Mouse (Mus musculus) thymus, adult 18-20 months (tissue): ENCODE measurements around the gene Car1.
"Not testable (repeated sequence)": the region's sequence is repeated elsewhere in the genome, so short reads cannot be mapped to it uniquely, and the experiment has no call there.

Experiments
- DNase-seq, 2 experiments: peaks; one replicate each; pipeline ENCODE4 v3.0.0; 2022; ENCODE audit warnings: mixed read lengths in 2 of 2

Car1 gene

GRCm38 (mm10) chr3:14782365-14782764 is 25.8 kb downstream of the Car1 start:
- DNase-seq, result not testable (repeated sequence)

DNA sequence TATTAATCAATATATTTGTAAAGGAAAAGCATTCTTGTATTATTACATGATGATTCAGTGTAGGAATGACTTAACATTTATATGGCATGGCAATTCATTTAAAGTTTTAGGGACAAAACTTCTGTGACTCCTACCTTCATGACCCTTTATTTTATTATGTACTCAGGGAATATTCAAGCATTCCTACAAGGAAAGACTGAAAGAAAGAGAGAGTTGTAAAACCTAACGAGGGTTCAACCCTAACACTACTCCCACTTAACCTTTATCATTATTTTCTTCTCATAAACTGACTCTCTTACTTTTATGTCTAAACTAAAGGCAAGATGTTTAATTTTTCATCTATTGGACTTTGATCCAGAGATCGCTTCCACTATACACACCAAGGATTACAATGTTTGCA is 28.0 kb downstream of the Car1 start:
- DNase-seq, result no peak

DNA sequence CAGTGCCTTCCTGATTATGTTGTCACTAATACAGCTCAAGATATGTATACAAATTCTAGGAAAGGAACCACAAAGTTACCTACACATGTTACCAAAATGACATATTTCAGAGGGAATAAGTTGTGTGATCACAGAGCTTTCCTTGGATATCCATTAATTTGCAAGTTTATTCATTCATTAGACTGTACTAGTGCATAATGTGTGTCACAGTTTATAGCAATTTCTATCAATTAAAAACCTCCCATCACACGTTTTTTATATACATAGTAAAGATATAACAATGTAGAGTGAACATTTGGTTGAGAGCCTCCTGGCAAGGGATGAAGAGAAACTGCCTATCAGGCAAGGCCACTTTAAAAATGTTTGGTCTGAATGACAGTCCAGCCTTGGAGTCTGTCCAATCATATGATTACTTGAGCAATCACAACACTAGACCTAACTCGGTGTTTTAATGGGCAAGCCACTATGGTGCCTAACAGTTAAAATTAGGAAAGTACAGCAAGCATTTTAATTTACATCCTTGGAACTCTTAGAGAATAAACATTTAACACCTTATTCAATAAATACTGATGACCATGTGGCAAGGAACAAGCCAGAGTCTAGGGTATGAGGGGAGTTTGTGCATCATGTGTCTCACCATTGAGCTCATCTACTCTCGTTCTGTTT is 31.5 kb downstream of the Car1 start:
- not testable (repeated sequence) for DNase-seq

- DNase-seq, result not testable (repeated sequence)
These were observed 33.6 kb downstream of the Car1 start for GRCm38 (mm10) chr3:14774539-14774938.

DNA sequence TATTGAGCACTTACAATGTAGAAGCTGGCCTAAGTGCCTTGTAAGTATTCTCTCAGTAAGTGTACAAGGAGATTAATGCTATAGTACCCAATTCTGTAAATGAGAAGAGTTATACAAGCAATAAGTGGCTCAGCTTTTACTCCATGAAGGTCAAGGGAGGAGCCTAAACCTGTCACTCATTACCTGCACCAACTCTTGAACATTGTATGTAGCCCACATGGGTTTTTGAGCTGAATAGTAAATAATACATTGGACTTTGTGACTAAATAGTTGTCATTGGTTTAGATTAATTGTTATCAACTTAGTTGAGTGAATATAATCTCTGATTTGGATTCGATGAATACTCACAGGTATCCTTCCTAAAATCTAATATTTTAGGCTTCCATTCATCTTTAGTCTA is 35.7 kb downstream of the Car1 start:
- not testable (repeated sequence) for DNase-seq

- no peak for DNase-seq
These were observed 43.2 kb downstream of the Car1 start for GRCm38 (mm10) chr3:14764755-14765566.

- DNase-seq, result no peak
These were observed 52.5 kb downstream of the Car1 start for GRCm38 (mm10) chr3:14755716-14756115.

GRCm38 (mm10) chr3:14746041-14746440 is 62.1 kb downstream of the Car1 start:
- no peak for DNase-seq

DNA sequence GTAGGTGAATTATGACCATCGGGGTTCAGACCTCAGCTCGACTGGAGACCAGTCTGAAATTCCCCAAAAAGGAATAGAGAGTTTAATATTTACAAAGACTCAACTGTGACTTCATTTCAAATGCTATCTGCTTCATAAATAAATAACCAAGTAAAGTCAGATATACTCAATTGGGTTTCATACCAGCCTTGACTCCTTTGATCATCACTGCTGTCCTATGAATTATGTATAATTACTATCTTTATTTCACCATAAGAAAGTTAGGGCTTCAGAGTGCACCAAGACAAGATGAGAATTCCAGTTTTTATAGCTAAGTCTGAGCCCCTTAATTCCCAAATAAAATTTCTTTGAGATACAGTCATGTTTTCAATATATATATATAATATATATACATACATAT is 69.9 kb downstream of the Car1 start:
- DNase-seq, result no peak

GRCm38 (mm10) chr3:14727496-14727895 is 80.7 kb downstream of the Car1 start:
- DNase-seq, result not testable (repeated sequence)

DNA sequence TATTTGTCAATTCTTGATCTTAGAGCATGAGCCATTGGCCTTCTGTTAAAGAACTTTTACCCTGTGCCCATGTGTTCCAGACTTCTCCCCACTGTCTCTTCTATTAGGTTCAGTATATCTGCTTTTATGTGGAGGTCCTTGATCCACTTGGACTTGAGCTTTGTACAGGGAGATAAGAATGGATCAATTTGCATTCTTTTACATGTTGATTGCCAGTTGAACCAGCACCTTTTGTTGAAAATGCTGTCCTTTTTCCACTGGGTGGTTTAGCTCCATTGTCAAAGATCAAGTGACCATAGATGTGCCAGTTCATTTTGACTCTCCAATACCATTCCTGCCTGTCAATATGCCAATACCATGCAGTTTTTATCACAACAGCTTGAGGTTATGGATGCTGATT is 82.7 kb downstream of the Car1 start:
- DNase-seq, result not testable (repeated sequence)
